Mouse (Mus musculus) layer of hippocampus, postnatal 14 days (tissue): Measurements from ENCODE around the gene Atxn7l3. TPM values are rescaled to one million over a fixed set of nuclear protein-coding genes. Genes with fewer than 3 reads are reported as not detected.

ENCODE experiments used
- DNase-seq, 2 experiments: peaks; one replicate each; pipeline ENCODE4 v3.0.0; 2021 to 2022; ENCODE audit warnings: low spot score in 2 of 2, mixed read lengths in 1 of 2
- total RNA-seq, 2 experiments: library from RNA; stranded (reverse); gene quantifications; 2 replicates each; pipeline ENCODE4 v1.2.3; 2021

Gene Atxn7l3
- total RNA-seq, 2 experiments from 2014 or later: 152 to 160 TPM

- DNase-seq: peak; percentile 84 to 87
Observed at GRCm38 (mm10) chr11:102319410-102319792, 23.0 kb upstream of the Atxn7l3 start, which contains the start of gene Ubtf. Gene Ubtf, minus strand, starts transcription at chr11:102319742.

- DNase-seq: peak in 1 of 2 experiments; percentile 65
Observed at GRCm38 (mm10) chr11:102318576-102319409, 22.4 kb upstream of the Atxn7l3 start.

- peak; percentile 61 to 64 for DNase-seq
Observed at GRCm38 (mm10) chr11:102317901-102318575, 21.6 kb upstream of the Atxn7l3 start.

- peak in 1 of 2 experiments; percentile 58 for DNase-seq
Observed at GRCm38 (mm10) chr11:102317298-102317900, 21.0 kb upstream of the Atxn7l3 start.

GRCm38 (mm10) chr11:102316572-102317297 is 20.3 kb upstream of the Atxn7l3 start:
- peak; percentile 82 to 84 for DNase-seq

- no peak for DNase-seq
Observed at GRCm38 (mm10) chr11:102315690-102316571, 19.5 kb upstream of the Atxn7l3 start.

- DNase-seq: no peak
Observed at GRCm38 (mm10) chr11:102314321-102314720, 17.9 kb upstream of the Atxn7l3 start.

- DNase-seq: no peak
Observed at GRCm38 (mm10) chr11:102312586-102312985, 16.2 kb upstream of the Atxn7l3 start.

- DNase-seq: no peak
Observed at GRCm38 (mm10) chr11:102311966-102312365, 15.5 kb upstream of the Atxn7l3 start.

- DNase-seq: no peak
Observed at GRCm38 (mm10) chr11:102310768-102311695, 14.6 kb upstream of the Atxn7l3 start.

GRCm38 (mm10) chr11:102309821-102310617 is 13.6 kb upstream of the Atxn7l3 start:
- no peak for DNase-seq

- DNase-seq: peak; percentile 96 to 97
Observed at GRCm38 (mm10) chr11:102308979-102309378, 12.5 kb upstream of the Atxn7l3 start.

- no peak for DNase-seq
Observed at GRCm38 (mm10) chr11:102308104-102308503, 11.7 kb upstream of the Atxn7l3 start.

GRCm38 (mm10) chr11:102305359-102305758 is 8.9 kb upstream of the Atxn7l3 start:
- DNase-seq: no peak

- DNase-seq: no peak
Observed at GRCm38 (mm10) chr11:102304141-102304540, 7.7 kb upstream of the Atxn7l3 start.

- peak in 1 of 2 experiments; percentile 52 for DNase-seq
Observed at GRCm38 (mm10) chr11:102299839-102300238, 3.4 kb upstream of the Atxn7l3 start.

GRCm38 (mm10) chr11:102297577-102298556 is 1.4 kb upstream of the Atxn7l3 start:
- no peak for DNase-seq
